Mouse (Mus musculus): ENCODE measurements at regions not wholly inside any gene's neighbourhood (a gene's known extent, or its start where the extent isn't known, plus 50 kb on each side); places are given as distances from the start of the nearest gene placed in this dataset.

GRCm38 (mm10) chr3:50829211-50829610 is 385.8 kb upstream of the Slc7a11 start:
- DNase-seq (no peak), ATAC-seq (ENCODE audit: insufficient read depth) (no peak)
- Histone ChIP-seq H3K36me3 (ENCODE audit: insufficient read depth) (no peaks in the 10 kb centered on the region), H3K9me3 (ENCODE audit: low read depth, low read length) (no peaks in the 10 kb centered on the region), H3K27ac (ENCODE audit: low read depth) (no peak overlapping the region), H3K4me3 (ENCODE audit: low read depth, low read length) (no peak overlapping the region), H3K4me1 (ENCODE audit: insufficient read depth) (no peaks in the 10 kb centered on the region), H3K27me3 (ENCODE audit: insufficient read depth, low read length) (no peaks in the 10 kb centered on the region), H3K4me2 (no peak overlapping the region), H3K9ac (no peak overlapping the region)
- WGBS = 60% methylated on average over 3 of the region's 3 CpGs
- no peak for TF ChIP-seq CTCF (IDR thresholded peaks at IDR 0.05; ENCODE audit: low read depth)

- Histone ChIP-seq H3K27ac (ENCODE audit: low read depth) (no peak overlapping the region), H3K4me2 (no peak overlapping the region), H3K27me3 (ENCODE audit: insufficient read depth, low read length) (no peaks in the 10 kb centered on the region), H3K4me3 (ENCODE audit: low read depth, low read length) (no peak overlapping the region), H3K36me3 (ENCODE audit: insufficient read depth) (no peaks in the 10 kb centered on the region), H3K9ac (no peak overlapping the region), H3K9me3 (ENCODE audit: low read depth, low read length) (no peaks in the 10 kb centered on the region), H3K4me1 (ENCODE audit: insufficient read depth) (no peaks in the 10 kb centered on the region)
- TF ChIP-seq CTCF (IDR thresholded peaks at IDR 0.05; ENCODE audit: low read depth) = no peak
- ATAC-seq (ENCODE audit: insufficient read depth) (no peak), DNase-seq (no peak)
- WGBS = 79% methylated on average over 6 of the region's 6 CpGs
Observed at GRCm38 (mm10) chr3:50830446-50830845, 387.0 kb upstream of the Slc7a11 start.

GRCm38 (mm10) chr3:50830926-50831325 is 387.5 kb upstream of the Slc7a11 start:
- no peak for ATAC-seq (ENCODE audit: insufficient read depth)

GRCm38 (mm10) chr3:50842216-50842615 is 382.0 kb upstream of the Noct start:
- DNase-seq (no peak), ATAC-seq (ENCODE audit: insufficient read depth) (no peak)
- Histone ChIP-seq H3K9me3 (ENCODE audit: low read depth, low read length) (no peaks in the 10 kb centered on the region), H3K36me3 (ENCODE audit: insufficient read depth) (no peaks in the 10 kb centered on the region), H3K27me3 (ENCODE audit: insufficient read depth, low read length) (no peaks in the 10 kb centered on the region), H3K9ac (no peak overlapping the region), H3K4me1 (ENCODE audit: insufficient read depth) (no peaks in the 10 kb centered on the region), H3K27ac (ENCODE audit: low read depth) (no peak overlapping the region), H3K4me3 (ENCODE audit: low read depth, low read length) (no peak overlapping the region), H3K4me2 (no peak overlapping the region)
- TF ChIP-seq CTCF (IDR thresholded peaks at IDR 0.05; ENCODE audit: low read depth) = no peak
- WGBS = 31% methylated on average over 4 of the region's 4 CpGs

More at GRCm38 (mm10) chr3:50830926-50831325, 387.5 kb upstream of the Slc7a11 start:
- H3K4me2 ChIP-seq = no peak overlapping the region
- H3K4me1 ChIP-seq (ENCODE audit: insufficient read depth) = no peaks in the 10 kb centered on the region
- no peak for TF ChIP-seq CTCF (IDR thresholded peaks at IDR 0.05; ENCODE audit: low read depth)
- no peak overlapping the region for H3K9ac ChIP-seq
- no peak overlapping the region for H3K4me3 ChIP-seq (ENCODE audit: low read depth, low read length)
- 76% methylated on average over 9 of the region's 9 CpGs for WGBS
- H3K27me3 ChIP-seq (ENCODE audit: insufficient read depth, low read length) = no peaks in the 10 kb centered on the region
- H3K27ac ChIP-seq (ENCODE audit: low read depth) = no peak overlapping the region
- DNase-seq = no peak
- H3K9me3 ChIP-seq (ENCODE audit: low read depth, low read length) = no peaks in the 10 kb centered on the region
- no peaks in the 10 kb centered on the region for H3K36me3 ChIP-seq (ENCODE audit: insufficient read depth)

GRCm38 (mm10) chr3:50844835-50845301 is 379.4 kb upstream of the Noct start:
- no peak for DNase-seq
- H3K27me3 ChIP-seq (ENCODE audit: insufficient read depth, low read length) = no peaks in the 10 kb centered on the region

GRCm38 (mm10) chr3:50845311-50845710 is 378.9 kb upstream of the Noct start:
- H3K4me3 ChIP-seq (ENCODE audit: low read depth, low read length) = no peak overlapping the region
- no peaks in the 10 kb centered on the region for H3K36me3 ChIP-seq (ENCODE audit: insufficient read depth)
- no peak overlapping the region for H3K4me2 ChIP-seq
- no peaks in the 10 kb centered on the region for H3K27me3 ChIP-seq (ENCODE audit: insufficient read depth, low read length)
- 50% methylated on average over 2 of the region's 2 CpGs for WGBS
- H3K4me1 ChIP-seq (ENCODE audit: insufficient read depth) = no peaks in the 10 kb centered on the region
- H3K9ac ChIP-seq = no peak overlapping the region
- H3K9me3 ChIP-seq (ENCODE audit: low read depth, low read length) = no peaks in the 10 kb centered on the region
- ATAC-seq (ENCODE audit: insufficient read depth) = no peak
- H3K27ac ChIP-seq (ENCODE audit: low read depth) = no peak overlapping the region
- no peak for TF ChIP-seq CTCF (IDR thresholded peaks at IDR 0.05; ENCODE audit: low read depth)
- no peak for DNase-seq

More at GRCm38 (mm10) chr3:50844835-50845301, 379.4 kb upstream of the Noct start:
- WGBS = 59% methylated on average over 8 of the region's 8 CpGs
- H3K4me3 ChIP-seq (ENCODE audit: low read depth, low read length) = no peak overlapping the region
- H3K4me1 ChIP-seq (ENCODE audit: insufficient read depth) = no peaks in the 10 kb centered on the region
- no peak for TF ChIP-seq CTCF (IDR thresholded peaks at IDR 0.05; ENCODE audit: low read depth)
- H3K9me3 ChIP-seq (ENCODE audit: low read depth, low read length) = no peaks in the 10 kb centered on the region
- no peaks in the 10 kb centered on the region for H3K36me3 ChIP-seq (ENCODE audit: insufficient read depth)
- H3K9ac ChIP-seq = no peak overlapping the region
- no peak overlapping the region for H3K27ac ChIP-seq (ENCODE audit: low read depth)
- no peak for ATAC-seq (ENCODE audit: insufficient read depth)
- H3K4me2 ChIP-seq = no peak overlapping the region

- Histone ChIP-seq H3K9ac (no peak overlapping the region), H3K27me3 (ENCODE audit: insufficient read depth, low read length) (no peaks in the 10 kb centered on the region), H3K9me3 (ENCODE audit: low read depth, low read length) (no peaks in the 10 kb centered on the region), H3K4me2 (no peak overlapping the region), H3K4me3 (ENCODE audit: low read depth, low read length) (no peak overlapping the region), H3K4me1 (ENCODE audit: insufficient read depth) (no peaks in the 10 kb centered on the region), H3K36me3 (ENCODE audit: insufficient read depth) (no peaks in the 10 kb centered on the region), H3K27ac (ENCODE audit: low read depth) (no peak overlapping the region)
- ATAC-seq (ENCODE audit: insufficient read depth) (peak; percentile 52; the same call in 1 of the 2 replicates), DNase-seq (peak; percentile 41)
- no peak for TF ChIP-seq CTCF (IDR thresholded peaks at IDR 0.05; ENCODE audit: low read depth)
- 36% methylated on average over 3 of the region's 3 CpGs for WGBS
Observed at GRCm38 (mm10) chr3:50848528-50848927, 375.7 kb upstream of the Noct start.
